Mouse (Mus musculus) retina, embryonic 14.5 days (tissue): ENCODE data around the gene Imp4.
"Not testable (repeated sequence)": the region's sequence is repeated elsewhere in the genome, so short reads cannot be mapped to it uniquely, and the experiment has no call there.

ENCODE experiments used
- DNase-seq: peaks from one replicate; pipeline ENCODE4 v3.0.0-alpha.2; 2015; ENCODE audit warnings: low spot score

Gene Imp4

GRCm38 (mm10) chr1:34439215-34439960 lies at the start of gene Imp4, which contains the start of gene Ccdc115:
TSS of gene Imp4 (plus strand) at chr1:34439851.
TSS of gene Ccdc115 (minus strand) at chr1:34439672.
- DNase-seq: peak; percentile 100

GRCm38 (mm10) chr1:34396321-34396720 lies 43.3 kb upstream of the Imp4 start:
- no peak for DNase-seq

- peak; percentile 92 for DNase-seq
Measured at GRCm38 (mm10) chr1:34399182-34399953, 40.3 kb upstream of the Imp4 start.

GRCm38 (mm10) chr1:34428466-34428865 lies 11.2 kb upstream of the Imp4 start:
- DNase-seq: no peak

- no peak for DNase-seq
Measured at GRCm38 (mm10) chr1:34429281-34429680, 10.4 kb upstream of the Imp4 start.

GRCm38 (mm10) chr1:34430981-34431380 lies 8.7 kb upstream of the Imp4 start:
- DNase-seq: no peak

- DNase-seq: no peak
Measured at GRCm38 (mm10) chr1:34431431-34431830, 8.2 kb upstream of the Imp4 start.

- DNase-seq: no peak
Measured at GRCm38 (mm10) chr1:34432411-34432775, 7.3 kb upstream of the Imp4 start.

GRCm38 (mm10) chr1:34432776-34433481 lies 6.7 kb upstream of the Imp4 start:
- peak; percentile 71 for DNase-seq

- DNase-seq: peak; percentile 53
Measured at GRCm38 (mm10) chr1:34433891-34434521, 5.6 kb upstream of the Imp4 start.

GRCm38 (mm10) chr1:34434660-34435160 lies 4.9 kb upstream of the Imp4 start:
- peak; percentile 94 for DNase-seq

- no peak for DNase-seq
Measured at GRCm38 (mm10) chr1:34435371-34436120, 4.1 kb upstream of the Imp4 start.

GRCm38 (mm10) chr1:34436374-34436773 lies 3.3 kb upstream of the Imp4 start:
- no peak for DNase-seq

GRCm38 (mm10) chr1:34437366-34437765 lies 2.3 kb upstream of the Imp4 start:
- DNase-seq: not testable (repeated sequence)

GRCm38 (mm10) chr1:34438381-34439051 lies 1.1 kb upstream of the Imp4 start:
- DNase-seq: no peak

GRCm38 (mm10) chr1:34439961-34440630 lies 445 bp downstream of the Imp4 start:
- DNase-seq: no peak

- no peak for DNase-seq
Measured at GRCm38 (mm10) chr1:34443124-34443523, 3.5 kb downstream of the Imp4 start.

- DNase-seq: no peak
Measured at GRCm38 (mm10) chr1:34458431-34458830, 18.8 kb downstream of the Imp4 start.

GRCm38 (mm10) chr1:34459284-34460060 lies 19.8 kb downstream of the Imp4 start, which contains the start of gene Ptpn18:
TSS of gene Ptpn18 (plus strand) at chr1:34459762.
- peak; percentile 97 for DNase-seq
